Mouse (Mus musculus) testis, postnatal 10 days (tissue): Measurements from ENCODE around the gene Tnfaip3.

Experiments used
- DNase-seq: peaks from one replicate; pipeline ENCODE4 v3.0.0; 2021; ENCODE audit warnings: low spot score

Tnfaip3 gene

DNA sequence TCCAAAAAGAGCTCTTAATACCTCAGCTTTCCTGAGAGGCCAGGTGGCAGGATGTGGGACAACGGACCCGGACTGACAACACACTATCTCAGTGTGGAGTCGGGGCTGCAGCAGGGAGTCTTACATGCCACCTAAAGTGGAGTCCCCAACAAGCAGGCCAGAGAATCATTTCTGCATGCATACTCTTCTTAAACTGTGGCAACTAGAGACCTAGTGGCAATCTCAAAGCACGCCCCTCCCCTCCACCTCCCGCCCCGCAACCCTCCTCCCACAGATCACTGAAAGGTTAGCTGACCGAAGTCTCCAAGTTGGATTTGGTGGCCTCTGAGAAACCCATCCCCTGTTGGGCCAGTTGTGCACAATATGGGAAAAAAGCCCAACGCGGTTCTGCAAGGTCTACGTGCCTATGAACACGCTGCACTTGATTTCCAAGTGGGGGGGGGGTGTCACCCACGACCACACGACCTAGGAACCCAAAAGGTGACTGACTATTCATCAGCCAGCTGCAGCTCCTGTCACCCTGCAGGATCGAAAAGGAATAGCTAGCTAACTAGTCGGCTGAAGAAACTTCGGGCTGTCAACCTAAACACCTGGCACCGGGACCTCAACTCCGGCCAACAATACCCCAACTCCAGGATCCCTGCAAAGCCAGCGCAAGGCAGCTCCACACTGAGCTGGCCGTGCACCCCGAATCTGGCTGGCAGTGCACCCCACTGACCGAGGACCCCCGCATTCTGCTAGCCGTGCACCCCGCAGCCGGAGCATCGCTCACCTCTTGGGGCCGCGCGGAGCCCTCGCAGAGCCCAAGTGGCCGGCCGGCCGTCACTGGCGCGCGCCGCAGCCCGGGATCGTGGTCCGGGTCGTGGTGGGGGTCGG, 838 bp downstream of the Tnfaip3 start:
- DNase-seq = no peak

DNA sequence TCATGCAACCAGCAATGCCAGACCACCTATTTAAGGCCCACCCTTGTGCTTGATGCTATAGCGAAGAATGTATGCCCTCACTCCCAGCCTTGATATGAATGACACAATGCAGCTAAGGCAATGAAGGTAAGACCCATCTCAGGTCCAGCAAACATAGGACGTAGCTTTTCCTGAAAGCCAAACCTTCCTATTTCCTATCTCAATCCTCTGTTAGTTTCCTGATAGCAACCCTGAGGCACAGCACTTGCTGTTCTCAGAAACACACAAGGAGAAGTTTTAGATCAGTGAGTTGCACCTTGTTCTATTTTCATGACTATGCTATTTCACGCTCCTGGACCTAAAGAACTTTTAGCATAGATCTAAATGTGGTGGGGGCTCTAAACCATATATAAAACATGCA, 2.1 kb downstream of the Tnfaip3 start:
- DNase-seq = no peak

DNA sequence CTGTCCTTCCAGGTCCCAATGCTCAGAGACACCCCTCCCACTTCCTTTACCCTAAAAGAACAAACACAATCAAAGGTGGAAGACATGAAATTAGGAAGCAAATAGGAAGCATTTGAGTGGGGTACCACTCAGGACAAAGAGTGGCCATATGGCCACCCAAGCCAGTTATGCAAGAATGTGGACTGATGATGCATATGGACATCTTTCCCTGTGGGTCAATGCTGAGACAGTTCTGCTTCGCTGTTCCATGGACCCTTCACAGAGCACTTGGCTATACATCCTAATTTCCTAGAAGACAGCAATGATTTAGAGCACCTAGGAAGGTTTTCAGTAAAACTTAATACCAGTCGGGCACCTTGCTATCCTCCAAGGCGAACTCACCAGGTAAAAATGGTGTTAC, 2.8 kb downstream of the Tnfaip3 start:
- no peak for DNase-seq

DNA sequence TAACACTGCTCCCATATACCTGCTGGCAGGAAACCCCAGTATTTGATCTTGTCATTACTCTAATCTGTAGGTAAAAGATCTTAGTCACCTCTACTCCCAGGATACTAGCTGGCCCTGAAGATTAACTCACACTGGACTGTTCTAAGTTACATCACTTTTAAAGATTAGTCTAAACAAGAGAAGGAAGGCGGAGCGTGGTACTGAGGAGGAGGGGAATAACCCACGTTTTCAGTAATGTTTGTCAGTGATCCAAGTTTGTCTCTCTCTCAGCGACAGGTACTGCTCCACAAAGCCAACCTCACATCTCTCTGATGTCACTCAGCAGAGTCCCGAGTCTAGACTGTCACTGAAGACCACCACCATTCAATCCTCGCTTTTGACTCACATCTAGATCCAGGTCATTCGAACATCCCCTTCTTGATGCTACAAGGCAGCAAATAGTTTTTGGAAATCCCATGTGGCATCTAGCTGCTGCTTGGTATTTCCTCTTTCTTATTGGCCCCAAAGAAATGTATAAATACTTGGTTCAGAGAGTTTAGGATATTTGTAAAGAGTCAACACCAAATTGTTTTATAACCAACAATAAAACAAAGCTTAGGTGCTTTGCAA, 3.5 kb downstream of the Tnfaip3 start:
- DNase-seq = no peak

DNA sequence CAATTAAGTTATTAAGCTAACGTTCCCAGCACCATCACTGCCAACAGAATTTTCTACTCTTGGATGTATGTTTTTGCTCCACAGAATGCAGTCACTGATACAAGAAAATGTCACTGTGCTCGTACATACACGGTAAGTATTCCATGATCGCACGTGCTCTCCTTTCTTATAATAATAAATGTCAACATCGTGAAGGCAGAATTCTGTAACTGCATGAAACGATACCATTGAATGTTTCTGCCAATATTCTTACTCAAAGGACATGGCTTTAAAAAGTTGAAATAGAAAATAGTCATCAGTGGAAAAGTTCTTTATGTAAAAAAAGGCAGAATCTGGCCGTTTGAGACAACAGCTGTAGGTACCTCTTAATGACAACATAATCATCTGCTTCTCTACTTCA, 5.0 kb downstream of the Tnfaip3 start:
- no peak for DNase-seq

DNA sequence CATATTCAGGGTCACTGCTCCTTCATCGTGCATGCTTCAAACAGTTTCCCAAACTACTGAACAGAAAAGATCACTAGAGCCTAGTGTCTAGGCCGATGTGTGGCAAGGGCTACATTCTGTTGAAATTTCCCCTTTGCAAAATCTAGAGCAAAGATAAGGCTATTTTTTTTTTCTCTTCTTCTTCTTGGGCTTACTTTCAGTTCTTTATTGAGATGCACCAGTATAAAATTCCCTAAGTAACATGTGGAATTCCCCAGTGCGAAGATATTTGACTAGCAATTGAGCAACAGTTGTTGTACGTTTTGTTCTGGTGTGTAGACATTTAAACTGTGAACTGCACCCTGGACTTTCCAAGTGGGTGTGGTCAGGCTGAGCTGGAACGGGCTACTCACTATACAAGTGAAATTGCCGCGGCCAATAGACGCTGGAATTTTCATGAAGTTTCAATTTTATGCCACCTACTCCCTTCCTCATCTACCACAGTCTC, 6.2 kb downstream of the Tnfaip3 start:
- no peak for DNase-seq

DNA sequence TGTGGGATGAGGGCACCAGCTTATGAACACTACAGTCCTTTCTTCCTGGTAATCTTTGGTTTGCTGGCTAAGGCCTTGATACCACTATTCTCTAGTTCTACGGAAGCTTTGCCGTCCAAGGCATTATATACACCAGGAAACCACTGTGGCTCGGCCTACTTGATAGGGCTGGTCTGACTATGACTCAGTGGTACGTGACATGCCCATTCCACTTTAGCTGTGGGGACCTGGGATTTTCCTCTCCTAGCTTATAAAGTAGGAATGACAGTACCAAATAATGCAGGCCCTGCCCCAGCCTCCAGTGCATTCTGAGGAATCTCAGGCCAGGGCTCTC, 6.9 kb downstream of the Tnfaip3 start:
- no peak for DNase-seq

DNA sequence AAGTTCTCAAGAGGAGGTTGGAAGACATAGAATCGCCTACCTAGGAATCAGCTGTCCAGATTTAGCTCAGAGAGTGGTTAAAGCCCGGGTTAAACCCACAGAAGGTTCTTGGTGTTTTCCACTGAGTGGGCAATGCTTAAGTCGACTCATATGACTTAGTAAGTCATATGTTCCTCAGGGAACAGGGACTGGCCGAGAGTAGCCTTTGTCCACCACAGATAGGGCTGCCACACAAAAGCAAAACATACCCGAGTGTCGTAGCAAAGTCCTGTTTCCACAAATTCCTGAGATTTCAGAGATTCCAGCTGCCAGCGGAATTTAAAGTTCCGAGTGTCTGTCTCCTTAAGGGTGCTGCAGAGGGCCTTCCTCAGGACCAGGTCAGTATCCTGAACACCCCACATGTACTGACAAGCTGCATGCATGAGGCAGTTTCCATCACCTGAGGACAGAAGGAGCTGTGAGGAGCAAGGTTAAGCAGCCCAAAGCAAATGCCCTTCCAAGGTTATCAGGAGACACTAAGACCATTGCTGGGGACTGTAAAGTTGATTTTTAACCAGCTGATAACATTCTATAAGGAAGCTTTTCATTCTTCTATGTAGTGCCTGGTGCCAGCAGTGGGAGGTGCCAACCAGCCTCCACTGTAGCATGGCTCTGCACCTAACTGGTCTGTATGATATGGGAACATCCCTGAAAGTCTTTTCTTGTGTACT, 7.4 kb downstream of the Tnfaip3 start:
- DNase-seq = no peak

DNA sequence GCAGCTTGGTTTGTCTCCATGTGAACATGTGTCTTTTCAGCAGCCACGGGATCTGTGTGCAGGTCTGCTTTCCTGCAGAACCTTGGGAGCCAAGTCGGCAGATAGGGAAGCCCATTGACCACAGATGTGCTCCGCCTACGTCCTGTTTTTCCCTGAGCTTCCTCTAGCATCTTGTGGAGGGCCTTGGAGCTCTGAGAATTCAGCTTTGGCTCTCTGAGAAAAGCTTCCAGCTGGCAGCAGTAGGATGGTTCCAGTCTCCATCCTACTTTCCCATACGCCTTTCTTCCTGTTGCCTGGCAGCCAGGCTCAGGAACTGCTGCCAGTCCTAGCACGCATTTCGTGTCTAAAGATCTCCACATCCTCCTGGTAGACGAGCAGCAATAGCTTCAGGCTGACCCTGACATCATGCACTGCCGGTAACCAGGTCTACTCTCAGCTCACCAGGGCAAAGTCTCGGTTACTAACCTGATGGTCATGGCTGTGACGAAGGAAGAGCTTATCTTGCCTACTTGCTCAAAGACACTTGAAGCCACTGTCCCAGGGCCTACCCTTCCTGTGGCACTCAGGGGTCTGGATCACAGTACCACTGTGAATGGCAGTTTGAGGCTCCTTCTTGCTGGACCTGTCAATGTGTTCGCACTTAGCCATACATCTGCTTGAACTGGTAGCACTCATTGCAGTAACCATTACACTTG, 13.2 kb downstream of the Tnfaip3 start:
- no peak for DNase-seq

DNA sequence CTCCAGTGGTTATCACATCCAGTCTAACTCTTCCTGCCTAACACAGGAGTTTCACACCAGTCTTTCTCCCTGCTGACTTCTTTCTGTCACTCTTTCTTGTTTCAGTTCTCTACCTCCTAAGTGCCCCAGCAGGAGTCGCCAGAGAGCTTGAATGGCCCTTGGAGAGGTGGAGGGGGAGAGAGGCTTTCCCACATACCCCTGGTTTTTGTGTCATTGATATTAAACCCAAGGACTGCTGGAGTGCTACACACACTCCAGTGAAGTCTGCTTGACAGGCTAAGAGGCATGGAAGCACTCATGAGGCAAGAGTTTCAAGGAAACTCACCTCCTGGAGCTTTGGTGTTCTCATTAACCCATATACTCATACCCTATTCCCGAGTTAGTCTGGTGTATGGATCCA, 16.0 kb downstream of the Tnfaip3 start:
- DNase-seq = no peak

DNA sequence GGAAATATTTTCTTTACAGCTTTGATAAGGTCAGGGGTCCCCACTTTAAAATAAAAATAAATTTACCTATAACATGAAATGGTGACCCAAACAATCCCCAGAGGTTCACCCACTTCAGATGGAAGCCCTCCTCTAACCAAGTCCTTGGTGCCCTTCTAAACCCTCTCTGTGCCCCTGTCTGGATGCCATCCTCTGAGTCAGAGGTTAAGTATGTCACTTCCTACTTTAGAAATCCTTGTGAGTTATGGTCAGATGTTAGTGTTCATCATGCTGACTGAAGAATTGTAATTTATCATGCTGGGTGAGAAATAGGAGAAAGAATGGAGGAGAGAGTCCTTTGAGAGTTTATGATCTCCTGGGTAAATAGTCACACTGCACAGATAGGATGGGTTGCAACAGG, 19.1 kb downstream of the Tnfaip3 start:
- no peak for DNase-seq

DNA sequence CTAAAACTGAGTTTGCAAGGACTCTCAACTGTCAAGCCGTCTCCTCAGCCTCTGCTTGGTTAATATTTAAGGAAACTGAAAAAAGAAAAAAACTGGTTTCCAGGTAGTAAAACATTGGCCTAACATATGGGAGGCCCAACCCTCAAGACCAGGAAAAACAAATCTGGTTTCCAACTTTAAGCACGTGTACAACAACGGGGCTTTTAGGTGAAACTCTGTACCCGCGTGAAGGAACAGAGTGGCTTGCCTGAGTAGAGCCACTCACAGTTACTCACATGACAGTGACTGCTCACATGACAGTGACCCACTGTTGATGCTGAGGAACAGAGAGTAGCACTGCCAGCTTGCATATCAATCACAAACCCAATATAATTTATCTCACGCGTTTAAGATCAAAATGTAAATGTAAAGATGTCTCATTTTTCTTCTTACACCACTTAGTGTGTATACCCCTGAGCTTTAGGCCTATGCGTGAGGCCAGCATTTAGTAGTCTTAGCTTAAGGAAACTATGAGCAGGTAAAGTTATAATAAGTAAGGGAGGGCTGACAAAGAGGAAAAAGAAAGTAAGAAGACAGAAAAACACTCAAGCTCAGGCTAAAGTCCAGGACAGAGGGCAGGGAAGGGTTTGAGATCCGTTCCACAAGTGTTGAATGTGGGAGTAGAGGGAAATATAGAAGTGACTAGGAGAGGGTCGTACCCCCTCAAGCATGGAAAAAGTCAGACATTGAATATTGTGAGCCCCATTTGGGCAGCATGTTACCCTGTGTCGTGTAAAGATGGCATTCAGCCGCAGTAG, 19.8 kb downstream of the Tnfaip3 start:
- no peak for DNase-seq

DNA sequence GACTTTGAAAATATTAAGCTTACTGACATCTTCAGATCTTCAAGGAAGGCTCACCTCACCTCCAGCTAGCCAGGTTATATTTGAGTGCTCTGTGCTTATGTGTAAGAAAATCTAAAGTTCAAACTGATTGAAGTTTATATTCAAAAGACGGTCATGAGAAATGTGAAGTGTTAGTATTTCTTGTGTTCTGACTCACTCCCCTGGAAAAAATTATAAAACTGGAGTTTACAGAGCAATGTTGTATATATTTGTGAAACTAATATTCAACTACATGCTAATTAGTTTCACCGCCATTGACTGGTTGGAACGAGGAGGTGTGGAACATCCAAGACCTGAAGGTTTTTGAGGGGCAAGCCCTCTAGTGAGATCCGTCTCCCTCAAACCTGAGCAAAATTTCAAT, 22.5 kb downstream of the Tnfaip3 start:
- no peak for DNase-seq

DNA sequence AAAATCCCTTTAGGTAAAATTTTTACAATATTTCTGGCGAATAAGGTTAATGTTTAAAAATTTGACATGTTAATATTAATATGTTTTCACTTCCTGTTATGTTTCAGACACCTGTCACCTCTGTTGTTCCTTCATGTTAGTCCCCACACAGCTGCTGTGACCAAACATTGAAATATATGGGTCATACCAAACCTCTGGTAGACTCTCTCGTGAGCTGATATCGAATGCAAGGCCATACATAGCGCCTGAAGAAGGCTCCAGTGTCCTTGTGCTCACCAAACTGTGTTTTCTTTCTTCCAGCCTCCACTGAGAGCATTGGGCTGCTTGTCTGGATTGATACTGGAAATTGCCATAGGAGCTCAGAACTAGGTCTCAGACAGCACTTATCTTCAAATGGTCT, 24.4 kb downstream of the Tnfaip3 start:
- no peak for DNase-seq

DNA sequence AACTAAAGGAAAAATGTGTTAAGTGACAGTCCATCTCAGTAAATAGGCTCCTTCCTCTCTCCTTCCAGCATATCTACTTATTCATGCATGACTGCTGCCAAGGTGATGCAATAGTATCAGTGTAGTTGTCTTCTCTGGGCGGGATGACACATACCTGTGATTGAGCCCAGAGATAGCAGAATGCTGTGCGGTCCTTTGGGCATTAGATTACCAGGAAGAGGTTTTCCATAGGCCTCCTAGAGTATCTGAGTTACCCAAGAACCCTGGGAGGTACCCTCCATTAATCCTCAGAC, 27.6 kb downstream of the Tnfaip3 start:
- DNase-seq = no peak

DNA sequence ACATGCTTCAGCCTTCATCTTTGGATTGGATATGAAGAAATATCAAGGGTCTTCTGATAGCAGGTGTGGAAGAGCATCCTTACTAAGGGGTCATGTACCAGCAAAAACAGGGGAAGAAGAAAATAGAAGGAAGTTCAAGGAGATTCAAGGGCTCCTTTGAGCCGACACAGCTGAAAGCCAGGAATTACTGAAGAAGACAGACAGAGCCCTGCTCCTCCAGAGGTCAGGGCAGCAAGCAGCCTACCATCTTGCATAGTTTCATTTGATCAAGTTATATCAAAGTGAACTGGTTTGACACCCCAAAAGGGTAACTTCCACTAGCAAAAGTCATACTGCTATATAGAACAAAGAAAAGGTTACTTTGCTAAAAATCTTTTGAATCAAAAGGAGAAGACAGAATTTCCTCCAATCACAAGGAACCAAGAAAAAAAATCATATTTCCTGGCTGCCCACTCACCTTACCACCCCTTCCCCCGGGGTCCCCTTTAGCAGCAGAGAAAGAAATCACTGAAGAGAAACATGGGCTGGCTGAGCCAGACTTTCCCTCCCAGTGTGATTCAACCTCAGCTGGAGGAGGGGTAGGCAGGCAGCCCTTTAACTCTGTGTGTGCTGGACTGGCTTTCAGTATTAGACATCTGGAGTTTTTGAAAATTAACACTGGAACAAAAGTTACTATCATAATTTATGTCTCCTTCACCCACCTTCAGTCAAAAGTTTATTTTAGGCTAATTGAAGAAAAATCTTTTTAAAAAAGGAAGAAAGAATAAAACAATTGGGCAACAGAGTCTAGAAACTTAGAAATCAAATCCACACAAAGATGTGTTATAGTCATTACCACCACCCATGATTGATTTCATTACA, 28.2 kb downstream of the Tnfaip3 start:
- DNase-seq = no peak

DNA sequence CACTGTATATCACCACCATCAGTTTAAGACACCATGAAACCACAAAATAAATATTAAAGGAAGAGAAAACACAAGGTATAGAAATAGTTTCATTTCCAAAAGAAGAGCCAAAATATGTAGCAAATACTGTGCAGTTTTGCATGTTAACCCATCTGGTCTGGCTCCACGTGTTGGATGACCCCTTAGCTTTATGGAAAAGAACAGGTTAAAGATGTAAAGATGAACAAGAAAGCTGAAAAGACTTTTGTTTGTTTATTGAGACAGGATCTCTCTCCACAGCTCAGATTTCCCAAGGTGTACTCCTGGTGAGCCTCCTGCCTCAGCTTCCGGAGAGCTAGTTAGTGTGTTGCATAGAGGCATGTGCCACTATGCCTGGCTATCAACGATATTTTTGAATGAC, 29.9 kb downstream of the Tnfaip3 start:
- no peak for DNase-seq

DNA sequence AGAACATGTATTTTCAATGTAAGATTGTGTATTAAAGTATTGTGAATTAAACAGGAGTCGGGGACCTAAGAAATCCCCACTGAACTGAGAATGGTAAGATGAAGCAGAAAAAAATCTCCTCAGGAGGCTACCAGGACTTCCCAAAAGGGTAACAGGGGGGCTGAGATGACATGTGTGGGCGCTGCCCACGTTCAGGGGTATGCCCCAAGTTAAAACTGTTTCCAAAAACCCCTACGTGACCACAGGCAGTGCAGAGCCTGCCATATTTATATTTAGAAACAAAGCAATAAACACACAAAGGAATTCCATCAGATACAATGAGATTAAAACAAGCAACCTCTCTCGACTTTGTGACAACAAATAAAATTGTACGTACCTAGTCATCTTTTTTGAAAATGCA, 31.9 kb downstream of the Tnfaip3 start:
- no peak for DNase-seq

DNA sequence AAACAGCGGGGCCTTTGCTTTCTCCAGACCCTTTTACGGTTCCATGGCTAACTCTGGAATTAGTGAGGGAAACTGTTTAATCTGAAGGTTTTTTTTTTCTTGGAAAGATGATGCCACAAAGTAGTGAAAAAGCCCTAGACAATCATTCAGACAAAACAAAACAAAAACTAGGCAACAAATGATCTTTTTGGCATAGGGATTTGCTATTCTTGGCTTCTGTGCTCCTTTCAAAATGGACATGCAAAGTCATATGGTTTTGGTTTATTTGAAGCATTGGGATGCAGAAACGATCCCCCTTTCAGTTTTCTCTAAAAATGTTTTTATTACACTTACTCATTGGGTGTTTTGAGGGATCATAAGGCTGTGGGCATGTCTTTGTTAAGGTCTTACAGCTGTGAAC, 41.0 kb downstream of the Tnfaip3 start:
- DNase-seq = no peak

DNA sequence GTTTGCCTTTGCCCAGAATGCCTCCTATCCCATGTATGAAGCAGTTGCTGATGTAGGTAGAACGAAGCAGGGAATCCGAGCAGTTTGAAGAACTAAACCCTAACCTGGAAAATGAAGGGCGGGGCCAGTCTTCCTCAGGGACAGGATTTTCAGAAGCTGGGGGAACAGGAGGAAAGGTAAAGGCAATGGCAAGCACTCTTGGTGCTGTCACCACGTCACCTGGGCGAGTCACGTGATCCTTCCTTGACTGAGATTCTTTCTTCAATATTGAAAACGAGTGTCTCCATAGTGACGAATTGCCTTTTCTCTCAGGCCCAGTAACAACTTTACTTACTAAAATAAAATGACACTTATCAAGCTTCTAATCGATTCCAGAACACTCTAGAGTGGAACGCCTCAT, 48.6 kb downstream of the Tnfaip3 start:
- no peak for DNase-seq

DNA sequence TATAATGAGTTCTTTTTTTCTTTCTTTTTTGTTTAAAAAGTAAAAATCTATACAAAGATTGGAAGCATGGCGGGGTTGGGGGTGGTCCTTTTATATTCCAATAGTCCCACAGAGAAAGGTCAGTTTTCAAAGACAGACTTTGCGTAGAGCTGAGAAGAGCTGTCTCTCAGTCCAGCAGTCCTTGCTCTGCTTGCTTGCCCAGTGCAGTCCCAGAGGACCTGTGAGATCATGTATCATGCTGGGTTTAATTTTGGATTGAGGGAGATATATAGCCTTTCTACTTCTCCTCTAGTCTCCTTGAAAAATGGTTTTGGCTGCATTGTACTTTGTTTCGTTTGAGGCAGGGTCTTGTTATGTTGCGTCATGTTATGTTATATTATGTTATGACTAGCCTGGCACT, 49.9 kb downstream of the Tnfaip3 start:
- DNase-seq = no peak
